Mouse (Mus musculus) MEL (cell line): Measurements from ENCODE around the gene Hoxc9.

Experiments used
- CTCF ChIP-seq, 3 experiments: IDR thresholded peaks in 2 of 3; conservative IDR thresholded peaks in 1 of 3; 2 replicates each; pipeline ENCODE4 v1.5.1; 2011 to 2012; ENCODE audit warnings: low read length in 3 of 3, low read depth in 2 of 3, mild to moderate bottlenecking in 2 of 3, improper control_type of control experiment in 1 of 3, inconsistent platforms in 1 of 3, mixed read lengths in 1 of 3, moderate library complexity in 1 of 3; ENCODE audit not compliant: control insufficient read depth in 1 of 3, insufficient read depth in 1 of 3, poor library complexity in 1 of 3, severe bottlenecking in 1 of 3
- EP300 ChIP-seq, 2 experiments: IDR thresholded peaks; 2 replicates each; pipeline ENCODE4 v1.6.1; 2011; ENCODE audit warnings: improper control_type of control experiment in 2 of 2, low read length in 2 of 2, low read depth in 1 of 2, mild to moderate bottlenecking in 1 of 2
- JUND ChIP-seq: IDR thresholded peaks from 2 replicates; pipeline ENCODE4 v1.6.1; 2011; ENCODE audit warnings: low read depth, mild to moderate bottlenecking, improper control_type of control experiment, low read length
- KAT2A ChIP-seq: conservative IDR thresholded peaks from 2 replicates; pipeline ENCODE4 v1.6.1; 2012; ENCODE audit warnings: low read depth, low read length, improper control_type of control experiment, inconsistent platforms
- MYC ChIP-seq: IDR thresholded peaks from 2 replicates; pipeline ENCODE4 v1.6.1; 2011; ENCODE audit warnings: low read depth, mild to moderate bottlenecking, low read length, improper control_type of control experiment, moderate library complexity
- POLR2A ChIP-seq, 2 experiments: IDR thresholded peaks; 2 replicates each; pipeline ENCODE4 v1.6.1; 2011 to 2012; ENCODE audit warnings: low read length in 2 of 2, mild to moderate bottlenecking in 2 of 2, control low read depth in 1 of 2, improper control_type of control experiment in 1 of 2, low read depth in 1 of 2, moderate library complexity in 1 of 2; ENCODE audit not compliant: control insufficient read depth in 1 of 2, insufficient read depth in 1 of 2, poor library complexity in 1 of 2
- POLR2AphosphoS2 ChIP-seq: IDR thresholded peaks from 2 replicates; pipeline ENCODE4 v1.6.1; 2011; ENCODE audit warnings: low read length, improper control_type of control experiment
- RAD21 ChIP-seq: IDR thresholded peaks from 2 replicates; pipeline ENCODE4 v1.6.1; 2011; ENCODE audit warnings: mild to moderate bottlenecking, low read depth, low read length, improper control_type of control experiment

- TF ChIP-seq CTCF (IDR thresholded peaks at IDR 0.05 in 2 of 3, conservative IDR thresholded peaks at IDR 0.05 in 1 of 3; ENCODE audit: control insufficient read depth in 1 of 3, insufficient read depth in 1 of 3, low read depth in 2 of 3, low read length in 3 of 3, poor library complexity in 1 of 3, severe bottlenecking in 1 of 3) (no peak), RAD21 (no peak), POLR2A (IDR thresholded peaks at IDR 0.05; ENCODE audit: control insufficient read depth in 1 of 2, insufficient read depth in 1 of 2, low read depth in 1 of 2, low read length in 2 of 2, poor library complexity in 1 of 2) (no peak), JUND (no peak), MYC (no peak), KAT2A (no peak), POLR2AphosphoS2 (no peak), EP300 (IDR thresholded peaks at IDR 0.05; ENCODE audit: low read depth in 1 of 2, low read length in 2 of 2) (no peak)
These were observed 19.3 kb upstream of the Hoxc9 start for GRCm38 (mm10) chr15:102956906-102957305.
